Mouse (Mus musculus) kidney, adult 2 months (tissue): ENCODE measurements around the gene Gm26965. TPM values are rescaled to one million over a fixed set of nuclear protein-coding genes. Genes with fewer than 3 reads are reported as not detected.

ENCODE experiments used
- DNase-seq: peaks from one replicate; pipeline ENCODE4 v3.0.0; 2021
- H3K27ac ChIP-seq: fragments of 200-500 bp; 2 replicates; pipeline ENCODE4 v1.5.1; 2012; ENCODE audit warnings: low read depth, low read length, control low read depth, inconsistent platforms; ENCODE audit not compliant: insufficient read depth
- H3K27me3 ChIP-seq: fragments of 200-500 bp; replicated peaks from 2 replicates; pipeline ENCODE4 v1.6.1; 2012; ENCODE audit warnings: mild to moderate bottlenecking, moderate library complexity, low read length, inconsistent platforms; ENCODE audit not compliant: control insufficient read depth, insufficient read depth
- H3K36me3 ChIP-seq: fragments of 200-500 bp; 2 replicates; pipeline ENCODE4 v1.6.1; 2012; ENCODE audit warnings: mild to moderate bottlenecking, moderate library complexity, low read length, inconsistent platforms; ENCODE audit not compliant: control insufficient read depth, insufficient read depth
- H3K4me1 ChIP-seq: fragments of 200-500 bp; 2 replicates; pipeline ENCODE4 v1.6.1; 2011; ENCODE audit warnings: low read length; ENCODE audit not compliant: control insufficient read depth, insufficient read depth
- H3K4me3 ChIP-seq: fragments of 200-500 bp; 2 replicates; pipeline ENCODE4 v1.5.1; 2011; ENCODE audit warnings: mild to moderate bottlenecking, low read depth, low read length, control low read depth; ENCODE audit not compliant: insufficient read depth
- CTCF ChIP-seq: fragments of 200-500 bp; conservative IDR thresholded peaks from 2 replicates; pipeline ENCODE4 v1.5.1; 2011; ENCODE audit warnings: low read depth, mild to moderate bottlenecking, control low read depth, low read length, moderate library complexity, mixed read lengths; ENCODE audit not compliant: insufficient read depth, insufficient read length
- POLR2A ChIP-seq: fragments of 200-500 bp; IDR thresholded peaks from one replicate; pipeline ENCODE4 v1.6.1; 2011; ENCODE audit warnings: low read depth, low read length, control low read depth
- WGBS: fragments of 180-500 bp; shearing (Covaris S2); methylation state at CpG from one replicate; pipeline ENCODE4 v1.1.7; 2018; 5-methylcytosine and 5-hydroxymethylcytosine counted together
- polyA plus RNA-seq: library from polyadenylated mRNA; depleted of rRNA; stranded (reverse); fragments of >200 nt; gene quantifications from 2 replicates; pipeline ENCODE4 v1.2.3, GENCODE M21; 2012; rRNA removed

Gm26965 gene
- polyA plus RNA-seq, 1 experiment, result not detected

DNA sequence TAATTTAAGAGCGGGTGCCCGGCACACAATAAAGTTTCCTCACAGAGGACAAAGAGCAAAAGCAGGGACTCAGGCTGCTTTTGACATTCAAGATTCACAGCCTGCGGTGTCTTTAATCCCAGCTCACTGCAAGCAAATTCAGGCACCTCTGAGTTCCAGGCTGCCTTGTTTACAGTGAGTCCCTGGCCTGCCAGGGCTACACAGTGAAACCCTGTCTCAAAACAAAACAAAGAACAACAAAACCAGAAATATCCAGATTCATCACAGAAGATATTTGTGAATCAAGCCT, 74.0 kb downstream of the Gm26965 start:
- peak overlapping the region; percentile 12; the same call in 1 of the 2 replicates for H3K4me3 ChIP-seq
- TF ChIP-seq CTCF (no peak), POLR2A (no peak)
- DNase-seq, result no peak
- H3K27me3 ChIP-seq, result no peaks in the 10 kb centered on the region
- WGBS, result under 1% methylated on average over 3 of the region's 3 CpGs
- H3K4me1 ChIP-seq, result no peaks in the 10 kb centered on the region
- 0 out of 2 replicates have a peak, but pooled peaks cover 2% of the 10 kb centered on the region for H3K36me3 ChIP-seq
- peak overlapping the region; percentile 86 for H3K27ac ChIP-seq

GRCm38 (mm10) chr13:67451172-67452020, 74.6 kb downstream of the Gm26965 start, which contains the start of gene Zfp874a:
Zfp874a (minus strand) TSS chr13:67451624.
- TF ChIP-seq CTCF (no peak), POLR2A (no peak)
- peak; percentile 98 for DNase-seq
- Histone ChIP-seq H3K27me3 (no peaks in the 10 kb centered on the region), H3K4me1 (no peaks in the 10 kb centered on the region), H3K36me3 (peaks cover 4% of the 10 kb centered on the region; the same call in 1 of the 2 replicates), H3K27ac (peak within 1 kb of the TSS; percentile 86), H3K4me3 (peak within 1 kb of the TSS; percentile 56)
- 0% methylated on average over 20 of the region's 20 CpGs for WGBS

Other genes starting within 250 kb of the Gm26965 start
- gene Zfp458, start 247.7 kb downstream of the Gm26965 start, polyA plus RNA-seq, result 0.53 and 0.61 TPM in 2 replicates
- 2.0 and 2.1 TPM in 2 replicates for gene Zfp457, start 219.7 kb downstream of the Gm26965 start, polyA plus RNA-seq
- gene Zfp595, start 193.6 kb downstream of the Gm26965 start, polyA plus RNA-seq, result 0.65 and 0.78 TPM in 2 replicates
- 0.20 TPM in 1 of 2 replicates, not detected in the other for gene Gm28044, start 165.6 kb downstream of the Gm26965 start, polyA plus RNA-seq
- gene Zfp953, start 165.5 kb downstream of the Gm26965 start, polyA plus RNA-seq, result 0.23 and 0.47 TPM in 2 replicates
- 0.25 TPM in 1 of 2 replicates, not detected in the other for gene Gm28041, start 150.4 kb downstream of the Gm26965 start, polyA plus RNA-seq
- gene Zfp456, start 150.3 kb downstream of the Gm26965 start, polyA plus RNA-seq, result 0.15 and 0.31 TPM in 2 replicates
- 1.8 and 3.4 TPM in 2 replicates for gene Zfp429, start 126.3 kb downstream of the Gm26965 start, polyA plus RNA-seq
- 0.24 and 0.44 TPM in 2 replicates for gene Zfp459, start 104.7 kb downstream of the Gm26965 start, polyA plus RNA-seq
- 2.0 and 2.8 TPM in 2 replicates for gene Zfp874a, start 74.5 kb downstream of the Gm26965 start, polyA plus RNA-seq
- 3.5 TPM in 2 replicates for gene Zfp874b, start 41.9 kb downstream of the Gm26965 start, polyA plus RNA-seq
- 0.88 and 1.3 TPM in 2 replicates for gene Zfp58, start 25.6 kb downstream of the Gm26965 start, polyA plus RNA-seq
- 28.0 and 30.8 TPM in 2 replicates for gene Zfp87, start within 50 bp of the Gm26965 start, polyA plus RNA-seq
- gene Zfp748, start 27.7 kb upstream of the Gm26965 start, polyA plus RNA-seq, result 2.2 and 3.3 TPM in 2 replicates
- gene Zfp729b, start 83.6 kb upstream of the Gm26965 start, polyA plus RNA-seq, result 0.49 and 0.86 TPM in 2 replicates
- not detected in 2 replicates for gene Gm49345, start 111.6 kb upstream of the Gm26965 start, polyA plus RNA-seq
- gene Zfp729a, start 111.6 kb upstream of the Gm26965 start, polyA plus RNA-seq, result 0.91 and 1.4 TPM in 2 replicates
- 3.6 and 4.2 TPM in 2 replicates for gene Zfp738, start 160.9 kb upstream of the Gm26965 start, polyA plus RNA-seq
- 1.1 and 1.9 TPM in 2 replicates for gene Zfp65, start 203.0 kb upstream of the Gm26965 start, polyA plus RNA-seq
- gene Zfp85, start 229.1 kb upstream of the Gm26965 start, polyA plus RNA-seq, result 0.53 and 0.58 TPM in 2 replicates